Mouse (Mus musculus): Measurements from ENCODE around the gene Strn4. TPM values are rescaled to one million over a fixed set of nuclear protein-coding genes. Genes with fewer than 3 reads are reported as not detected.

Strn4 gene
- polyA plus RNA-seq, 1 experiment from 2014 or later: 97.4 TPM

- peak; percentile 90 for DNase-seq (ENCODE audit: low spot score)
- 0 out of 2 replicates have a peak overlapping the region, but pooled peaks have one; percentile 11 for H3K9ac ChIP-seq (ENCODE audit: low read depth, low read length)
- H3K4me2 ChIP-seq (ENCODE audit: low read depth, low read length): peak overlapping the region; percentile 43
- peak overlapping the region; percentile 91 for H3K27ac ChIP-seq (replicated peaks; ENCODE audit: low read depth, low read length)
- H3K27me3 ChIP-seq (replicated peaks; ENCODE audit: control insufficient read depth, insufficient read depth, low read length): no peaks in the 10 kb centered on the region
- ATAC-seq (ENCODE audit: low read depth): no peak
- H3K36me3 ChIP-seq (ENCODE audit: control insufficient read depth, insufficient read depth, low read length): peaks cover 34% of the 10 kb centered on the region
- WGBS: 4% methylated on average over 17 of the region's 17 CpGs
- 0 out of 2 replicates have a peak, but pooled peaks cover 4% of the 10 kb centered on the region for H3K4me1 ChIP-seq (ENCODE audit: control insufficient read depth, insufficient read depth, low read length)
- H3K9me3 ChIP-seq (ENCODE audit: control insufficient read depth, low read length): no peaks in the 10 kb centered on the region
- peak overlapping the region; percentile 23 for H3K4me3 ChIP-seq (ENCODE audit: low read depth, low read length)
Observed at GRCm38 (mm10) chr7:16874190-16874589, 58.5 kb downstream of the Strn4 start.

DNA sequence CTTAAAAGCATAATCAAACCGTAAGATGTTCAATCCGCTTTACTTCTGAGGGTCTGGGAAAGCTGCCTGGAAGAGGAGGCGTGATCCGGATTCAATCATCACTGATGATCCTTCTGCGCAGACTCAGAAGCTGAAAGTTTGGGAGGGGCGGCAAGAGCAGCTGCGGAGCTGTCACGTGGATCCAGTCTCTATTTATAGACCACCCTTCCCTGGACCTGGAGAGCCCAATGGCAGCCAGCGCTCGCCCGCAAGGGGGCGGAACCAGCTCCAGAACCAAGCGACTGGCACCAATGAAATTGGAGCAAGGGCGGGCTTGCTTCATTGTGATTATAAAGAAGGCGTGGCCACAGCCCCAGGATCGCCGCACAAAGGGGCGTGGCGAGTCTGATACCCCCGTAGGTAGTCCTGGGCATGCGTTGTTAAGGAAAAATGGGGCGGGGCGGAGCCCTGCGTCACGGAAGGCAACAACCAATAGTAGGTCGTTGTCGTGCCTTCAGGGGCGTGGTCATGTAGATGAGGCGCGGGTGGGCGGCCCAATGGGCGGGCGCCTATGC, 59.1 kb downstream of the Strn4 start:
- DNase-seq (ENCODE audit: low spot score): peak; percentile 100
- 2% methylated on average over 19 of the region's 33 CpGs for WGBS
- H3K4me2 ChIP-seq (ENCODE audit: low read depth, low read length): peak overlapping the region; percentile 87
- peak overlapping the region; percentile 91 for H3K27ac ChIP-seq (replicated peaks; ENCODE audit: low read depth, low read length)
- peak overlapping the region; percentile 82 for H3K4me3 ChIP-seq (ENCODE audit: low read depth, low read length)
- no peaks in the 10 kb centered on the region for H3K27me3 ChIP-seq (replicated peaks; ENCODE audit: control insufficient read depth, insufficient read depth, low read length)
- H3K36me3 ChIP-seq (ENCODE audit: control insufficient read depth, insufficient read depth, low read length): peaks cover 32% of the 10 kb centered on the region
- ATAC-seq (ENCODE audit: low read depth): peak; percentile 95
- 0 out of 2 replicates have a peak, but pooled peaks cover 4% of the 10 kb centered on the region for H3K4me1 ChIP-seq (ENCODE audit: control insufficient read depth, insufficient read depth, low read length)
- H3K9ac ChIP-seq (ENCODE audit: low read depth, low read length): peak overlapping the region; percentile 85; the same call in 1 of the 2 replicates
- no peaks in the 10 kb centered on the region for H3K9me3 ChIP-seq (ENCODE audit: control insufficient read depth, low read length)

DNA sequence AGATGAGACGGTGACA, 59.4 kb downstream of the Strn4 start, which contains the start of gene Dact3:
Gene Dact3, plus strand, starts transcription at position 8 of the 16 bp plus-strand sequence.
- Histone ChIP-seq H3K27ac (replicated peaks; ENCODE audit: low read depth, low read length) (peak within 1 kb of the TSS; percentile 91), H3K4me2 (ENCODE audit: low read depth, low read length) (peak within 1 kb of the TSS; percentile 87), H3K27me3 (replicated peaks; ENCODE audit: control insufficient read depth, insufficient read depth, low read length) (no peaks in the 10 kb centered on the region), H3K9ac (ENCODE audit: low read depth, low read length) (peak within 1 kb of the TSS; percentile 85), H3K4me3 (ENCODE audit: low read depth, low read length) (peak within 1 kb of the TSS; percentile 82), H3K36me3 (ENCODE audit: control insufficient read depth, insufficient read depth, low read length) (peaks cover 30% of the 10 kb centered on the region), H3K4me1 (ENCODE audit: control insufficient read depth, insufficient read depth, low read length) (peaks cover 6% of the 10 kb centered on the region; the same call in 1 of the 2 replicates), H3K9me3 (ENCODE audit: control insufficient read depth, low read length) (no peaks in the 10 kb centered on the region)
- no CpG with 5 or more reads among the region's 1 CpGs for WGBS
- ATAC-seq (ENCODE audit: low read depth) (no peak), DNase-seq (ENCODE audit: low spot score) (no peak)

DNA sequence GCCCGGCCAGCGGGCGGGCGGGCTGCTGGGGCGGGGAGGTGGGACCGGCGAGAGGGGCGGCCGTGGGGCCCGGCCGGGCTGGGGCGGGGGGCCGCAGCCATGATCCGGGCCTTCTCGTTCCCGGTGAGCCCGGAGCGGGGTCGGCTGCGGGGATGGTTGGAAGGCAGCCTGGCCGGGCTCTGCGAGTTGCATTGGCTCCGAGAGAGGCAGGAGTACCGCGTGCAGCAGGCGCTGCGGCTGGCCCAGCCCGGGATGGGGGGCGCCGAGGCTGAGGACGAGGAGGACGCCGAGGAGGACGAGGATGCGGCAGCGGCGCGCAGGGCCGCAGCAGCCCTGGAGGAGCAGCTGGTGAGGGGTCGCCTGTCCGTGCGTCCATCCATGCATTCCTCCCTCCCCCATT, 59.6 kb downstream of the Strn4 start:
- Histone ChIP-seq H3K4me2 (ENCODE audit: low read depth, low read length) (peak overlapping the region; percentile 87), H3K27ac (replicated peaks; ENCODE audit: low read depth, low read length) (peak overlapping the region; percentile 85), H3K4me3 (ENCODE audit: low read depth, low read length) (peak overlapping the region; percentile 82), H3K9ac (ENCODE audit: low read depth, low read length) (peak overlapping the region; percentile 85), H3K4me1 (ENCODE audit: control insufficient read depth, insufficient read depth, low read length) (peaks cover 8% of the 10 kb centered on the region; the same call in 1 of the 2 replicates), H3K36me3 (ENCODE audit: control insufficient read depth, insufficient read depth, low read length) (peaks cover 27% of the 10 kb centered on the region), H3K9me3 (ENCODE audit: control insufficient read depth, low read length) (no peaks in the 10 kb centered on the region), H3K27me3 (replicated peaks; ENCODE audit: control insufficient read depth, insufficient read depth, low read length) (no peaks in the 10 kb centered on the region)
- no peak for DNase-seq (ENCODE audit: low spot score)
- 0% methylated on average over 3 of the region's 42 CpGs for WGBS
- peak; percentile 19 for ATAC-seq (ENCODE audit: low read depth)

GRCm38 (mm10) chr7:16876006-16876405, 60.3 kb downstream of the Strn4 start:
- Histone ChIP-seq H3K27me3 (replicated peaks; ENCODE audit: control insufficient read depth, insufficient read depth, low read length) (no peaks in the 10 kb centered on the region), H3K27ac (replicated peaks; ENCODE audit: low read depth, low read length) (peak overlapping the region; percentile 85), H3K9me3 (ENCODE audit: control insufficient read depth, low read length) (no peaks in the 10 kb centered on the region), H3K4me3 (ENCODE audit: low read depth, low read length) (peak overlapping the region; percentile 82), H3K36me3 (ENCODE audit: control insufficient read depth, insufficient read depth, low read length) (peaks cover 27% of the 10 kb centered on the region), H3K4me1 (ENCODE audit: control insufficient read depth, insufficient read depth, low read length) (peaks cover 11% of the 10 kb centered on the region; the same call in 1 of the 2 replicates), H3K4me2 (ENCODE audit: low read depth, low read length) (peak overlapping the region; percentile 87), H3K9ac (ENCODE audit: low read depth, low read length) (peak overlapping the region; percentile 85)
- WGBS: 7% methylated on average over 11 of the region's 11 CpGs
- DNase-seq (ENCODE audit: low spot score) (no peak), ATAC-seq (ENCODE audit: low read depth) (no peak)

DNA sequence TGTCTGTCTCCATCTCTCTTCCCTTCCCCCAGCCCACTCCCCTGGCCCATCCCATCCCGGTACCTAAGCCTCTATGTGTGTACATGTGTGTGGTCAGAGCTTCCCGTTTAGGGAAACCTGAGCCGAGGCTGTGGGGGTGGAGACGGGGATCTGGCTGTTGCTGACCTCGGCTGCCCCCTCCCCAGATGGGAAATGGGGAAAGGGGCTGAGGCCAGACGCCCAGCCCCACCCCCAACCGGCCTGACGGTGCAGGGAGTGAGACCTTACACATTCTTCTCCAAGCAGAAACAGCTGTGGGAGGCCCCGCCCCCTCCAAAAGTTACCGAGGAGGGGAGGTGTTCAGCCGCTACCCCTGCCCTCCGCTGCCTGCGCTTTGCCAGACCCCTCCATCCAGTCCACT, 60.9 kb downstream of the Strn4 start:
- no peak for ATAC-seq (ENCODE audit: low read depth)

GRCm38 (mm10) chr7:16877717-16878116, 62.0 kb downstream of the Strn4 start:
- H3K4me3 ChIP-seq (ENCODE audit: low read depth, low read length): no peak overlapping the region
- H3K27ac ChIP-seq (replicated peaks; ENCODE audit: low read depth, low read length): no peak overlapping the region
- no peaks in the 10 kb centered on the region for H3K27me3 ChIP-seq (replicated peaks; ENCODE audit: control insufficient read depth, insufficient read depth, low read length)
- H3K9me3 ChIP-seq (ENCODE audit: control insufficient read depth, low read length): no peaks in the 10 kb centered on the region
- peaks cover 11% of the 10 kb centered on the region; the same call in 1 of the 2 replicates for H3K4me1 ChIP-seq (ENCODE audit: control insufficient read depth, insufficient read depth, low read length)
- DNase-seq (ENCODE audit: low spot score) (no peak), ATAC-seq (ENCODE audit: low read depth) (no peak)
- 84% methylated on average over 3 of the region's 3 CpGs for WGBS
- no peak overlapping the region for H3K9ac ChIP-seq (ENCODE audit: low read depth, low read length)
- peaks cover 31% of the 10 kb centered on the region for H3K36me3 ChIP-seq (ENCODE audit: control insufficient read depth, insufficient read depth, low read length)
- H3K4me2 ChIP-seq (ENCODE audit: low read depth, low read length): 0 out of 2 replicates have a peak overlapping the region, but pooled peaks have one; percentile 87

More for the DNA sequence above, 60.9 kb downstream of the Strn4 start:
- H3K4me3 ChIP-seq (ENCODE audit: low read depth, low read length): peak overlapping the region; percentile 82
- peaks cover 11% of the 10 kb centered on the region; the same call in 1 of the 2 replicates for H3K4me1 ChIP-seq (ENCODE audit: control insufficient read depth, insufficient read depth, low read length)
- no peaks in the 10 kb centered on the region for H3K9me3 ChIP-seq (ENCODE audit: control insufficient read depth, low read length)
- no peaks in the 10 kb centered on the region for H3K27me3 ChIP-seq (replicated peaks; ENCODE audit: control insufficient read depth, insufficient read depth, low read length)
- 4% methylated on average over 9 of the region's 13 CpGs for WGBS
- peak overlapping the region; percentile 87 for H3K4me2 ChIP-seq (ENCODE audit: low read depth, low read length)
- peaks cover 26% of the 10 kb centered on the region for H3K36me3 ChIP-seq (ENCODE audit: control insufficient read depth, insufficient read depth, low read length)
- H3K9ac ChIP-seq (ENCODE audit: low read depth, low read length): peak overlapping the region; percentile 85
- peak; percentile 84 for DNase-seq (ENCODE audit: low spot score)
- H3K27ac ChIP-seq (replicated peaks; ENCODE audit: low read depth, low read length): peak overlapping the region; percentile 85

DNA sequence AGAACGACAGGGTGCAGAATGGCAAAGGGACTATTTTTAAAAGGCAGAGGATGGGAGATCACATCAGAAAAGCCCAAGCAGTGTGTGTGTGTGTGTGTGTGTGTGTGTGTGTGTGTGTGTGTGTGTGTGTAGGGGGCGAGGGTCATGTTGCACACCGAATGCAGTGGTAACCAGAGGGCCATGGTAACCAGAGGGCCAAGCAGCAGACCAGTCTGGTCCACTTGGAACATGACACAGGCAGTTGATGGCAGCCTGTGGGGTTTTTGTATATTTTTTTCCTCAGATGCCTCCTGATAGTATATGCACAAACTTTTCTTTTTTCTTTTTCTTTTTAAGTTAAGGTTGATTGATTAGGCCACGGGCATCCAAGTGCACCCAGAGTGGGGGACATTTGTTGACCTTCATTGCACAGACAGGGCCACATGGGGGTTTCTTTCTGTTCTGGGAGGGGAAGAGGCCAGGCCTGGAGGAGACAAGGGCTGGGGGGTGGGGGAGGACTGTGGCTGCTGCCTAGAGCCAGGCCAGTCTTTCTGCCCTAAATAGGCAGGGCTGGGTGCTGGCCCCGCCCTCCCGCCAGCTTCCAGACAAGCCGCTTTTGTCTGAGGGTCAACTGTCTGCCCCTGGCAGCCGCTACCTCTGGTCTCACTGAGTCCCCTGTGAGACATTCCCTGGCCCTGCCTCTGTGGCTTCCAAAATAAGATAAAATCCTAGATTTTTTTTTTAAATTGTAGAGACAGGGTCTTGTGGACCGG, 64.3 kb downstream of the Strn4 start:
- DNase-seq (ENCODE audit: low spot score) (peak; percentile 87), ATAC-seq (ENCODE audit: low read depth) (peak; percentile 28; the same call in 1 of the 2 replicates)
- H3K4me3 ChIP-seq (ENCODE audit: low read depth, low read length): no peak overlapping the region
- WGBS: 24% methylated on average over 8 of the region's 9 CpGs
- no peaks in the 10 kb centered on the region for H3K27me3 ChIP-seq (replicated peaks; ENCODE audit: control insufficient read depth, insufficient read depth, low read length)
- H3K36me3 ChIP-seq (ENCODE audit: control insufficient read depth, insufficient read depth, low read length): peaks cover 50% of the 10 kb centered on the region
- no peak overlapping the region for H3K9ac ChIP-seq (ENCODE audit: low read depth, low read length)
- peak overlapping the region; percentile 59 for H3K27ac ChIP-seq (replicated peaks; ENCODE audit: low read depth, low read length)
- H3K4me2 ChIP-seq (ENCODE audit: low read depth, low read length): 0 out of 2 replicates have a peak overlapping the region, but pooled peaks have one; percentile 4
- H3K4me1 ChIP-seq (ENCODE audit: control insufficient read depth, insufficient read depth, low read length): peaks cover 11% of the 10 kb centered on the region; the same call in 1 of the 2 replicates
- no peaks in the 10 kb centered on the region for H3K9me3 ChIP-seq (ENCODE audit: control insufficient read depth, low read length)

Measured in embryonic facial prominence, embryonic 14.5 days (tissue).